Mouse (Mus musculus) olfactory bulb, adult 2 months (tissue): ENCODE measurements at regions not wholly inside any gene's neighbourhood (a gene's known extent, or its start where the extent isn't known, plus 50 kb on each side); places are given as distances from the start of the nearest gene placed in this dataset.

Experiments
- CTCF ChIP-seq: fragments of 200-500 bp; IDR thresholded peaks from 2 replicates; pipeline ENCODE4 v1.5.1; 2012; ENCODE audit warnings: low read depth, mild to moderate bottlenecking, low read length, moderate library complexity; ENCODE audit not compliant: insufficient read depth
- POLR2A ChIP-seq: fragments of 200-500 bp; IDR thresholded peaks from 2 replicates; pipeline ENCODE4 v1.6.1; 2012; ENCODE audit warnings: mild to moderate bottlenecking, low read depth, low read length, moderate library complexity; ENCODE audit not compliant: insufficient read depth

- no peak for TF ChIP-seq POLR2A
- TF ChIP-seq CTCF, result no peak
These were observed 58.0 kb upstream of the Ercc6l2 start for GRCm38 (mm10) chr13:63757061-63757460.
